Mouse (Mus musculus) hindbrain, embryonic 11.5 days (tissue): Measurements from ENCODE around the gene Cryab. TPM values are rescaled to one million over a fixed set of nuclear protein-coding genes. Genes with fewer than 3 reads are reported as not detected.

Source experiments
- ATAC-seq: fragments of 200-750 bp; cut with Nextera tagmentation; 2 replicates; pipeline ENCODE4 v1.8.0; 2017; ENCODE audit warnings: mild to moderate bottlenecking, moderate TSS enrichment, moderate library complexity; ENCODE audit not compliant: low FRiP score
- DNase-seq: peaks from one replicate; pipeline ENCODE4 v3.0.0-alpha.2; 2015; ENCODE audit warnings: low spot score
- H3K27ac ChIP-seq: fragments of 300-500 bp; sonication (generic); 2 replicates; pipeline ENCODE4 v1.5.1; 2014; ENCODE audit warnings: mild to moderate bottlenecking, low read depth, low read length
- H3K27me3 ChIP-seq: fragments of 300-500 bp; sonication (generic); 2 replicates; pipeline ENCODE4 v1.6.1; 2014; ENCODE audit warnings: mild to moderate bottlenecking, low read length, moderate library complexity, mixed read lengths; ENCODE audit not compliant: control insufficient read depth, insufficient read depth
- H3K36me3 ChIP-seq: fragments of 300-500 bp; sonication (generic); 2 replicates; pipeline ENCODE4 v1.6.1; 2014; ENCODE audit warnings: mild to moderate bottlenecking, low read length, moderate library complexity, mixed read lengths; ENCODE audit not compliant: control insufficient read depth, insufficient read depth
- H3K4me1 ChIP-seq: fragments of 300-500 bp; sonication (generic); replicated peaks from 2 replicates; pipeline ENCODE4 v1.6.1; 2014; ENCODE audit warnings: low read length, mixed read lengths; ENCODE audit not compliant: control insufficient read depth, insufficient read depth
- H3K4me2 ChIP-seq: fragments of 300-500 bp; sonication (generic); replicated peaks from 2 replicates; pipeline ENCODE4 v1.6.1; 2014; ENCODE audit warnings: mild to moderate bottlenecking, low read depth, low read length
- H3K4me3 ChIP-seq: fragments of 300-500 bp; sonication (generic); 2 replicates; pipeline ENCODE4 v1.5.1; 2014; ENCODE audit warnings: low read depth, low read length
- H3K9ac ChIP-seq: fragments of 300-500 bp; sonication (generic); 2 replicates; pipeline ENCODE4 v1.6.1; 2014; ENCODE audit warnings: low read depth, low read length
- H3K9me3 ChIP-seq: fragments of 300-500 bp; sonication (generic); 2 replicates; pipeline ENCODE4 v1.6.1; 2016; ENCODE audit warnings: low read length; ENCODE audit not compliant: control insufficient read depth
- WGBS: fragments of 180-500 bp; shearing (Covaris S2); extraction: QIAGEN DNeasy Blood & Tissue Kit; methylation state at CpG from one replicate; pipeline ENCODE4 v1.1.7; 2014; 5-methylcytosine and 5-hydroxymethylcytosine counted together
- polyA plus RNA-seq: library from polyadenylated mRNA; unstranded; fragments of >200 nt; fragmentation: Nextera tagmentation; extraction: Ambion mirVana; gene quantifications from 2 replicates; pipeline ENCODE4 v1.2.1, GENCODE M21; 2014

The Cryab gene
- polyA plus RNA-seq, 1 experiment from 2014 or later = 7.4 TPM

DNA sequence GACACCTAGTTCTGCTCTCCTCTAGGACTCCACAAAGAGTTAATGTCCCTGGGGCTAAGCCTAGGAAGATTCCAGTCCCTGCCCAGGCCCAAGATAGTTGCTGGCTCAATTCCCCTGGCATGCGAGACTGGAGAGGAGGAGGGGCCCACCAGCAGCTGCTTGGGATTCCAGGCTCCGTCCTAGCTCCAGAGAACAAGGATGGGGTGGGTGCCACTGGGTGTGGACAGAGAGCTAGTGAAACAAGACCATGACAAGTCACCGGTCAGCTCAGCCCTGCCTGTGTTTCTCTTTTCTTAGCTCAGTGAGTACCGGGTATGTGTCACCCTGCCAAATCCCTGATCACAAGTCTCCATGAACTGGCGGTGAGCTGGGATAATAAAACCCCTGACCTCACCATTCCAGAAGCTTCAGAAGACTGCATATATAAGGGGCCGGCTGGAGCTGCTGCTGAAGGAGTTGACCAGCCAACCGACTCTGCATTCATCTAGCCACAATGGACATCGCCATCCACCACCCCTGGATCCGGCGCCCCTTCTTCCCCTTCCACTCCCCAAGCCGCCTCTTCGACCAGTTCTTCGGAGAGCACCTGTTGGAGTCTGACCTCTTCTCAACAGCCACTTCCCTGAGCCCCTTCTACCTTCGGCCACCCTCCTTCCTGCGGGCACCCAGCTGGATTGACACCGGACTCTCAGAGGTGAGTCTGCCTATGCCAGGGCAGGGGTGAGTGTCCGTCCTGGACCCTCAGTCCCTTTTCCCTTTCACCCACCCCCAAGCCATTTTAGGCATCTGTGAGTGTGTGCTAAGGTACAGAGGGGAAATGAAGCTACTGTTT is 1.9 kb downstream of the Cryab start:
- Histone ChIP-seq H3K9ac (no peak overlapping the region), H3K27me3 (no peaks in the 10 kb centered on the region), H3K4me2 (no peak overlapping the region), H3K4me1 (no peaks in the 10 kb centered on the region), H3K36me3 (no peaks in the 10 kb centered on the region), H3K4me3 (no peak overlapping the region), H3K27ac (no peak overlapping the region), H3K9me3 (no peaks in the 10 kb centered on the region)
- ATAC-seq (no peak), DNase-seq (no peak)
- 73% methylated on average over 17 of the region's 17 CpGs for WGBS

- H3K4me3 ChIP-seq = no peak overlapping the region
- no peak for DNase-seq
- H3K9me3 ChIP-seq = no peaks in the 10 kb centered on the region
- no peaks in the 10 kb centered on the region for H3K36me3 ChIP-seq
- H3K27ac ChIP-seq = no peak overlapping the region
- no peaks in the 10 kb centered on the region for H3K4me1 ChIP-seq
- H3K27me3 ChIP-seq = no peaks in the 10 kb centered on the region
- H3K4me2 ChIP-seq = no peak overlapping the region
- H3K9ac ChIP-seq = no peak overlapping the region
- 72% methylated on average over 7 of the region's 7 CpGs for WGBS
- no peak for ATAC-seq
Observed at GRCm38 (mm10) chr9:50753947-50754346, 2.8 kb downstream of the Cryab start.

DNA sequence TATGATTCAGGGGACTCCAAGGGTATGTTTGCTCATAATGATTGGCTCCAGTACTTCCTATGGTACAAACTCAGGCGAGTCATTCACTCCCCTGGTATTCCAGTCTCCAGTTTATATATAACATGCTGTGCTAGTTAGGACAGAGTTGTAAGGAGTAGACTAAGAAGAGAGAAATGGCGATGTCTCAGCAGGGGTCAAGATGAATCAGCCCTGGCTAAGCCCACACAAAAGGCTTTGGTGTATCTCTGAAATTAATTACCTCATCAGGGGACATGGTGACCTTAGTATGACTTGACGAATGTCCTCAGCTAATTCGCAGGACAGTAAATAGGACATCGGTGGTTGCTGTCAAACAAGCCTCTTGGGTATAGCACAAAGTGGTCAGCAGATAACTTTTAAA is 5.6 kb downstream of the Cryab start:
- H3K9ac ChIP-seq = no peak overlapping the region
- no peaks in the 10 kb centered on the region for H3K27me3 ChIP-seq
- no peaks in the 10 kb centered on the region for H3K4me1 ChIP-seq
- no peaks in the 10 kb centered on the region for H3K9me3 ChIP-seq
- H3K36me3 ChIP-seq = no peaks in the 10 kb centered on the region
- WGBS = 50% methylated on average over 5 of the region's 5 CpGs
- H3K4me2 ChIP-seq = no peak overlapping the region
- H3K4me3 ChIP-seq = no peak overlapping the region
- H3K27ac ChIP-seq = no peak overlapping the region
- ATAC-seq (no peak), DNase-seq (no peak)

GRCm38 (mm10) chr9:50761520-50762243 is 10.6 kb downstream of the Cryab start:
- Histone ChIP-seq H3K4me1 (no peaks in the 10 kb centered on the region), H3K9me3 (no peaks in the 10 kb centered on the region), H3K4me3 (no peak overlapping the region), H3K27ac (no peak overlapping the region), H3K27me3 (no peaks in the 10 kb centered on the region), H3K4me2 (no peak overlapping the region), H3K9ac (no peak overlapping the region), H3K36me3 (no peaks in the 10 kb centered on the region)
- DNase-seq = no peak
- no peak for ATAC-seq
- 74% methylated on average over 6 of the region's 6 CpGs for WGBS

GRCm38 (mm10) chr9:50763331-50763730 is 12.2 kb downstream of the Cryab start:
- peak; percentile 51 for DNase-seq
- 71% methylated on average over 1 of the region's 1 CpGs for WGBS
- H3K27ac ChIP-seq = no peak overlapping the region
- H3K4me3 ChIP-seq = no peak overlapping the region
- no peaks in the 10 kb centered on the region for H3K36me3 ChIP-seq
- H3K9me3 ChIP-seq = no peaks in the 10 kb centered on the region
- peaks cover 2% of the 10 kb centered on the region; the same call in 1 of the 2 replicates for H3K4me1 ChIP-seq
- ATAC-seq = no peak
- H3K9ac ChIP-seq = no peak overlapping the region
- H3K4me2 ChIP-seq = no peak overlapping the region
- H3K27me3 ChIP-seq = no peaks in the 10 kb centered on the region

GRCm38 (mm10) chr9:50767531-50768106 is 16.5 kb downstream of the Cryab start:
- peak overlapping the region; percentile 55 for H3K4me3 ChIP-seq
- no peaks in the 10 kb centered on the region for H3K9me3 ChIP-seq
- ATAC-seq (peak; percentile 8; the same call in 1 of the 2 replicates), DNase-seq (no peak)
- H3K9ac ChIP-seq = peak overlapping the region; percentile 59
- whole genome bisulfite sequencing = 6% methylated on average over 17 of the region's 17 CpGs
- 0 out of 2 replicates have a peak overlapping the region, but pooled peaks have one; percentile 73 for H3K27ac ChIP-seq
- H3K4me2 ChIP-seq = peak overlapping the region; percentile 61
- H3K4me1 ChIP-seq = peaks cover 2% of the 10 kb centered on the region; the same call in 1 of the 2 replicates
- H3K36me3 ChIP-seq = no peaks in the 10 kb centered on the region
- no peaks in the 10 kb centered on the region for H3K27me3 ChIP-seq

DNA sequence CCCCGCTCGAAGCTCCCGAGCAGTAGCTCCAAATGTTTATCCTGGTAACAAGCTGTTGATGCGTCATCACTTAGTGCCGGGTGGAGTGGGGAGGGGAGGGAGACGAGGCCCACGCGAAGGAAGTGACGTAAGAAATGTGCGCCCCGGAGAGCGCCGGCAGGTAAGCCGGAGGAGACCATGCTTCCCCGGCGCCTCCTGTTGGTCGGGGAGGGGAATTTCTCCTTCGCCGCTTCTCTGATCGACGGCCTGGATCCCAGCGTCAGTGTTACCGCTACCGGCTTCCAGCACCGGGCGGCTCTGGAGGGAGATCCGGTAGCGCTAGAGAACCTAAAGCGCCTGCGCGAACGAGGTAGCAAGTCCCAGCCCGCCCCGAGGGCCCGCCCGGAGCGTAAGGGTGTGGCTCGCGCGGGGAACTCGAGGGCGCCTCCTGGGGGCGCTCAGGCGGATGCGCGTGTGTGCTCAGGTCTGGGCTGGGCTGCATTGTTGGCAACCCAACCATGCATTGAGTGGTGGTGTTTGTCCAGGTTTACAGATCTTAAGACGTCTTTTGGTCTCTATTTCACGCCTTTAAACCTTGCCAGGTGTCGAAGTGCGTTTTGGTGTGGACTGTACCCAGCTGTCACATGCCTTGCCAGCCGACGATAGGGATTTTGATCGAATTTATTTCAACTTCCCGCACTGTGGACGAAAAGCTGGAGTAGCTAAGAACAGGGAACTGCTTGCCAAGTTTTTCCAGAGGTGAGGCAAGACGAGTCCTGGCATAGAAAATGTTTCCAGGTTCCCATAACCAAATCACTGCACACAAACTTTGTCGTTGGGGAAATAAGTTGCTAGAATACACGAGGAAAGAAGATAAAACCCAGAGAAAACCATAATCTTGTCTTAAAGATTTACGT is 17.2 kb downstream of the Cryab start, which contains the start of gene Fdxacb1:
Fdxacb1 (plus strand) TSS at position 130 of the 896 bp plus-strand sequence.
- DNase-seq (peak; percentile 99), ATAC-seq (peak; percentile 97)
- Histone ChIP-seq H3K36me3 (no peaks in the 10 kb centered on the region), H3K27ac (peak within 1 kb of the TSS; percentile 73), H3K4me2 (peak within 1 kb of the TSS; percentile 61), H3K9me3 (no peaks in the 10 kb centered on the region), H3K9ac (peak within 1 kb of the TSS; percentile 59), H3K4me1 (peaks cover 2% of the 10 kb centered on the region; the same call in 1 of the 2 replicates), H3K4me3 (peak within 1 kb of the TSS; percentile 55), H3K27me3 (no peaks in the 10 kb centered on the region)
- WGBS = 6% methylated on average over 59 of the region's 59 CpGs

DNA sequence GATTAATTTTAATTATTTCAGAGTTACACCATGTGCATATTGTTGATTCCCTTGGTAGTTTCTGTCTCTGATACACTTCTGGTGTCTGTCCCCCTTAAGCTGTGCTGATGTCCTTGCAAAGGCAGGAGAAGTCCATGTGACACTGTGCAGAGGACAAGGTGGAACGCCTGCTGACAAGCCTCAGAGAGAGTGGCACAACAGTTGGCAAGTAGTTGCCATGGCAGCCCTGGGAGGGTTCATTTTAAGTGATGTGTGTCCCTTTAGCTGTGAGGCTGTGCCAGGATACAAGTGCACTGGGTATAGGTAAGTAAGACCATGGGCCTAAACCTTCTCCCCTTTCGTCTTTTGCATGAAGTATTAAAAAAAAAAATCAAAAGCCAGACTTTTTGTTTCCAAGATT is 18.9 kb downstream of the Cryab start:
- Histone ChIP-seq H3K27ac (no peak overlapping the region), H3K9me3 (no peaks in the 10 kb centered on the region), H3K4me2 (no peak overlapping the region), H3K27me3 (no peaks in the 10 kb centered on the region), H3K4me1 (peaks cover 4% of the 10 kb centered on the region; the same call in 1 of the 2 replicates), H3K36me3 (no peaks in the 10 kb centered on the region), H3K9ac (no peak overlapping the region), H3K4me3 (no peak overlapping the region)
- 80% methylated on average over 2 of the region's 2 CpGs for WGBS
- DNase-seq = no peak
- no peak for ATAC-seq
